ENCODE assay signal across 7 mouse cellular contexts in the genomic region with DNA sequence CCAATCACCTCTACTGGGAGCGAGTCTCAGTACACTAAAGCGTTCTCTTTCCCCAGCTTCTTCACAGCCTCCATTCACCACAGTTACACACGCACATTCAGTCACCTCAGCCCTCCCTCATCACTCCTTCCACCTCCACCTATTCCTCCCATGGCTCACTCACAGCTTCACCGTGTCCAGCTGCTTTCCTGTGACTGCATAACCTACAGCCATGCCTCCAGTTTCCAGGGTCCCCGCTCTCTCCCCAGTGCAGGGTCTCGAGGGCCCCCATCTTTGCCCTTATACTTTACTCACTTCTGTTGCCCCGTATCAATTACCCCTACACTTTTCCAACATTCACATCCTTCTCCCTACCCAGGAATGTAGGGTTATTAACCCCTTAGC. TPM values are rescaled to one million over a fixed set of nuclear protein-coding genes. Genes with fewer than 3 reads are reported as not detected.
DNase-seq lines count a peak whose midpoint lies in the region; ATAC-seq and TF ChIP-seq lines count a peak whose summit lies in the region.

No protein-coding gene starts in this region.

- peak overlapping the region; percentile 76; the same call in 1 of the 2 replicates for H3K9ac ChIP-seq in lung, postnatal 0 days (replicated peaks; ENCODE audit: low read depth)
- H3K9ac ChIP-seq in forebrain, embryonic 14.5 days (ENCODE audit: low read length): peak overlapping the region; percentile 86
- H3K9ac ChIP-seq in limb, embryonic 15.5 days: no peak overlapping the region
- peak overlapping the region; percentile 89 for H3K9ac ChIP-seq in stomach, embryonic 16.5 days (ENCODE audit: low read length)

- H3K4me1 ChIP-seq in lung, postnatal 0 days (ENCODE audit: insufficient read depth, low read depth, low read length): no peaks in the 10 kb centered on the region
- H3K4me1 ChIP-seq in forebrain, embryonic 14.5 days (ENCODE audit: control insufficient read depth, insufficient read depth, low read length): 0 out of 2 replicates have a peak, but pooled peaks cover 3% of the 10 kb centered on the region
- H3K4me1 ChIP-seq in limb, embryonic 15.5 days: peaks cover 13% of the 10 kb centered on the region
- H3K4me1 ChIP-seq in stomach, embryonic 16.5 days (ENCODE audit: control insufficient read depth, insufficient read depth, low read length): 0 out of 2 replicates have a peak, but pooled peaks cover 6% of the 10 kb centered on the region

- no peak for TF ChIP-seq CTCF in lung, postnatal 0 days (IDR thresholded peaks at IDR 0.05)

- 32% methylated on average over 7 of the region's 7 CpGs for WGBS in lung, postnatal 0 days
- 41% methylated on average over 7 of the region's 7 CpGs for WGBS in forebrain, embryonic 14.5 days
- WGBS in limb, embryonic 15.5 days: 30% methylated on average over 7 of the region's 7 CpGs
- 24% methylated on average over 7 of the region's 7 CpGs for WGBS in stomach, embryonic 16.5 days

- H3K4me3 ChIP-seq in lung, postnatal 0 days (ENCODE audit: low read depth, low read length): no peak overlapping the region; the same call in 1 of the 2 replicates
- peak overlapping the region; percentile 76 for H3K4me3 ChIP-seq in forebrain, embryonic 14.5 days (ENCODE audit: low read depth, low read length)
- H3K4me3 ChIP-seq in limb, embryonic 15.5 days: peak overlapping the region; percentile 73
- peak overlapping the region; percentile 73 for H3K4me3 ChIP-seq in stomach, embryonic 16.5 days (replicated peaks; ENCODE audit: low read length)

- peaks cover 7% of the 10 kb centered on the region; the same call in 1 of the 2 replicates for H3K36me3 ChIP-seq in lung, postnatal 0 days (ENCODE audit: insufficient read depth, low read length)
- H3K36me3 ChIP-seq in forebrain, embryonic 14.5 days (ENCODE audit: control insufficient read depth, insufficient read depth, low read length): peaks cover 30% of the 10 kb centered on the region
- H3K36me3 ChIP-seq in limb, embryonic 15.5 days: peaks cover 22% of the 10 kb centered on the region
- H3K36me3 ChIP-seq in stomach, embryonic 16.5 days (ENCODE audit: control insufficient read depth, insufficient read depth, low read length): no peaks in the 10 kb centered on the region

- no peak for DNase-seq in lung, postnatal 0 days (ENCODE audit: low spot score)
- no peak for DNase-seq in lung, postnatal 25 days (ENCODE audit: low spot score)
- DNase-seq in forebrain, embryonic 14.5 days (ENCODE audit: low spot score): no peak
- DNase-seq in adrenal gland, postnatal 10 days: no peak
- DNase-seq in urinary bladder, postnatal 14 days (ENCODE audit: low spot score): no peak

- no peaks in the 10 kb centered on the region for H3K9me3 ChIP-seq in lung, postnatal 0 days (ENCODE audit: low read length)
- H3K9me3 ChIP-seq in forebrain, embryonic 14.5 days (replicated peaks; ENCODE audit: control insufficient read depth, low read length): no peaks in the 10 kb centered on the region
- no peaks in the 10 kb centered on the region for H3K9me3 ChIP-seq in limb, embryonic 15.5 days
- no peaks in the 10 kb centered on the region for H3K9me3 ChIP-seq in stomach, embryonic 16.5 days (replicated peaks; ENCODE audit: control insufficient read depth, low read length)

- no peak for ATAC-seq in lung, postnatal 0 days
- ATAC-seq in forebrain, embryonic 14.5 days: no peak
- ATAC-seq in limb, embryonic 15.5 days (ENCODE audit: insufficient number of reproducible peaks, low FRiP score, low TSS enrichment, low read depth): no peak
- ATAC-seq in stomach, embryonic 16.5 days (ENCODE audit: insufficient read depth, low FRiP score): no peak

- H3K27ac ChIP-seq in lung, postnatal 0 days (ENCODE audit: low read length): no peak overlapping the region
- H3K27ac ChIP-seq in forebrain, embryonic 14.5 days (ENCODE audit: low read depth, low read length): no peak overlapping the region
- H3K27ac ChIP-seq in limb, embryonic 15.5 days: no peak overlapping the region
- H3K27ac ChIP-seq in stomach, embryonic 16.5 days (ENCODE audit: low read length): no peak overlapping the region

- H3K4me2 ChIP-seq in lung, postnatal 0 days (replicated peaks; ENCODE audit: low read depth, low read length): peak overlapping the region; percentile 99
- peak overlapping the region; percentile 85 for H3K4me2 ChIP-seq in forebrain, embryonic 14.5 days (ENCODE audit: low read length)
- peak overlapping the region; percentile 96 for H3K4me2 ChIP-seq in limb, embryonic 15.5 days
- peak overlapping the region; percentile 98 for H3K4me2 ChIP-seq in stomach, embryonic 16.5 days (ENCODE audit: low read depth, low read length)

- H3K27me3 ChIP-seq in lung, postnatal 0 days (replicated peaks; ENCODE audit: insufficient read depth, low read length): no peaks in the 10 kb centered on the region; the same call in 1 of the 2 replicates
- peaks cover 22% of the 10 kb centered on the region for H3K27me3 ChIP-seq in forebrain, embryonic 14.5 days (replicated peaks; ENCODE audit: control insufficient read depth, insufficient read depth, low read length)
- H3K27me3 ChIP-seq in limb, embryonic 15.5 days: peaks cover 28% of the 10 kb centered on the region
- H3K27me3 ChIP-seq in stomach, embryonic 16.5 days (ENCODE audit: control insufficient read depth, insufficient read depth, low read length): peaks cover 18% of the 10 kb centered on the region

- TF ChIP-seq EP300 in lung, postnatal 0 days (IDR thresholded peaks at IDR 0.05): no peak

RNA-seq across cellular contexts. Expression of gene Wiz, which starts 1.3 kb away (rescaled TPM):
- 12.1 and 12.8 TPM in 2 replicates for polyA plus RNA-seq in lung, postnatal 0 days (2015; fragmentation: Nextera tagmentation; extraction: Ambion mirVana)
- 29.2 and 35.6 TPM in 2 replicates for polyA plus RNA-seq in forebrain, embryonic 14.5 days (2014; fragmentation: Nextera tagmentation; extraction: Ambion mirVana)
- 21.6 TPM in 2 replicates for polyA plus RNA-seq in limb, embryonic 15.5 days (2015; fragmentation: Nextera tagmentation; extraction: Ambion mirVana)
- 23.7 and 24.5 TPM in 2 replicates for polyA plus RNA-seq in stomach, embryonic 16.5 days (2015; fragmentation: Nextera tagmentation; extraction: Ambion mirVana)
- 10 to 100 TPM; 38.3 to 44.9 TPM for total RNA-seq in adrenal gland, postnatal 10 days (2021)

RNA-seq across cellular contexts. Expression of gene Rasal3, which starts 15.4 kb away (rescaled TPM):
- polyA plus RNA-seq in lung, postnatal 0 days (2015; fragmentation: Nextera tagmentation; extraction: Ambion mirVana): 0.79 and 1.2 TPM in 2 replicates
- polyA plus RNA-seq in forebrain, embryonic 14.5 days (2014; fragmentation: Nextera tagmentation; extraction: Ambion mirVana): 0.52 and 1.2 TPM in 2 replicates
- polyA plus RNA-seq in limb, embryonic 15.5 days (2015; fragmentation: Nextera tagmentation; extraction: Ambion mirVana): 2.1 and 2.6 TPM in 2 replicates
- 1.8 and 2.1 TPM in 2 replicates for polyA plus RNA-seq in stomach, embryonic 16.5 days (2015; fragmentation: Nextera tagmentation; extraction: Ambion mirVana)
- 1 to 10 TPM; 4.5 to 4.9 TPM for total RNA-seq in adrenal gland, postnatal 10 days (2021)

RNA-seq across cellular contexts. Expression of gene Pglyrp2, which starts 36.0 kb away (rescaled TPM):
- 0.05 TPM in 1 of 2 replicates, not detected in the other for polyA plus RNA-seq in lung, postnatal 0 days (2015; fragmentation: Nextera tagmentation; extraction: Ambion mirVana)
- polyA plus RNA-seq in forebrain, embryonic 14.5 days (2014; fragmentation: Nextera tagmentation; extraction: Ambion mirVana): not detected in 2 replicates
- polyA plus RNA-seq in limb, embryonic 15.5 days (2015; fragmentation: Nextera tagmentation; extraction: Ambion mirVana): 0.10 and 0.26 TPM in 2 replicates
- polyA plus RNA-seq in stomach, embryonic 16.5 days (2015; fragmentation: Nextera tagmentation; extraction: Ambion mirVana): 0.39 and 0.84 TPM in 2 replicates
- 10 to 100 TPM; 13.5 to 36.1 TPM for total RNA-seq in adrenal gland, postnatal 10 days (2021)

RNA-seq across cellular contexts. Expression of gene Akap8l, which starts 37.6 kb away (rescaled TPM):
- polyA plus RNA-seq in lung, postnatal 0 days (2015; fragmentation: Nextera tagmentation; extraction: Ambion mirVana): 59.9 and 66.3 TPM in 2 replicates
- polyA plus RNA-seq in forebrain, embryonic 14.5 days (2014; fragmentation: Nextera tagmentation; extraction: Ambion mirVana): 66.6 and 82.4 TPM in 2 replicates
- polyA plus RNA-seq in limb, embryonic 15.5 days (2015; fragmentation: Nextera tagmentation; extraction: Ambion mirVana): 85.1 and 88.6 TPM in 2 replicates
- polyA plus RNA-seq in stomach, embryonic 16.5 days (2015; fragmentation: Nextera tagmentation; extraction: Ambion mirVana): 72.0 and 78.9 TPM in 2 replicates
- 100 to 1,000 TPM in 1 of 2 experiments, 10 to 100 TPM in 1; 61.0 to 112 TPM for total RNA-seq in adrenal gland, postnatal 10 days (2021)
